Mouse (Mus musculus) adrenal gland, adult 2 months (tissue): ENCODE results near the gene Selenov. TPM values are rescaled to one million over a fixed set of nuclear protein-coding genes. Genes with fewer than 3 reads are reported as not detected.

Experiments
- polyA plus RNA-seq: library from polyadenylated mRNA; depleted of rRNA; stranded (reverse); fragments of >200 nt; gene quantifications from 2 replicates; pipeline ENCODE4 v1.2.3, GENCODE M21; 2012; rRNA removed
- total RNA-seq, 2 experiments: library from RNA; stranded (reverse); gene quantifications; 2 replicates each; pipeline ENCODE4 v1.2.3; 2021

Gene Selenov
- total and polyA plus RNA-seq, 3 experiments, result not detected

Other genes starting within 250 kb of the Selenov start
- gene Psmc4, start 241.1 kb downstream of the Selenov start, total RNA-seq, result 100 to 1,000 TPM; 174 to 178 TPM
- 89.5 and 89.9 TPM in 2 replicates for gene Psmc4, start 241.1 kb downstream of the Selenov start, polyA plus RNA-seq
- gene Fcgbp, start 219.9 kb downstream of the Selenov start, total RNA-seq, result not detected
- 0.04 and 0.07 TPM in 2 replicates for gene Fcgbp, start 219.9 kb downstream of the Selenov start, polyA plus RNA-seq
- gene 9530053A07Rik, start 161.7 kb downstream of the Selenov start, total RNA-seq, result not detected
- gene 9530053A07Rik, start 161.7 kb downstream of the Selenov start, polyA plus RNA-seq, result 0.01 TPM in 1 of 2 replicates, not detected in the other
- gene Fbl, start 121.5 kb downstream of the Selenov start, total RNA-seq, result 100 to 1,000 TPM in 1 of 2 experiments, 10 to 100 TPM in 1; 99.5 to 104 TPM
- 27.2 and 34.7 TPM in 2 replicates for gene Fbl, start 121.5 kb downstream of the Selenov start, polyA plus RNA-seq
- 10 to 100 TPM; 25.5 to 33.4 TPM for gene Dyrk1b, start 111.7 kb downstream of the Selenov start, total RNA-seq
- 104 and 107 TPM in 2 replicates for gene Dyrk1b, start 111.7 kb downstream of the Selenov start, polyA plus RNA-seq
- 10 to 100 TPM; 23.4 to 24.4 TPM for gene Eid2, start 23.3 kb downstream of the Selenov start, total RNA-seq
- 30.4 and 36.8 TPM in 2 replicates for gene Eid2, start 23.3 kb downstream of the Selenov start, polyA plus RNA-seq
- gene Eid2b, start 13.4 kb downstream of the Selenov start, total RNA-seq, result 10 to 100 TPM in 1 of 2 experiments, 1 to 10 TPM in 1; 9.1 to 17.6 TPM
- gene Eid2b, start 13.4 kb downstream of the Selenov start, polyA plus RNA-seq, result 44.8 and 49.6 TPM in 2 replicates
- under 1 TPM in 1 of 2 experiments, not detected in 1; 0.10 TPM for gene Dll3, start 11.1 kb upstream of the Selenov start, total RNA-seq
- gene Dll3, start 11.1 kb upstream of the Selenov start, polyA plus RNA-seq, result 0.16 and 0.29 TPM in 2 replicates
- 10 to 100 TPM; 66.6 to 99.9 TPM for gene Timm50, start 20.9 kb upstream of the Selenov start, total RNA-seq
- 90.5 and 101 TPM in 2 replicates for gene Timm50, start 20.9 kb upstream of the Selenov start, polyA plus RNA-seq
- gene Supt5, start 47.6 kb upstream of the Selenov start, total RNA-seq, result 100 to 1,000 TPM; 156 to 171 TPM
- 163 and 190 TPM in 2 replicates for gene Supt5, start 47.6 kb upstream of the Selenov start, polyA plus RNA-seq
- 1,000 to 10,000 TPM in 1 of 2 experiments, 100 to 1,000 TPM in 1; 895 to 1,085 TPM for gene Rps16, start 59.5 kb upstream of the Selenov start, total RNA-seq
- 555 and 709 TPM in 2 replicates for gene Rps16, start 59.5 kb upstream of the Selenov start, polyA plus RNA-seq
- gene Plekhg2, start 81.4 kb upstream of the Selenov start, total RNA-seq, result 10 to 100 TPM; 14.9 to 15.6 TPM
- 22.5 and 23.2 TPM in 2 replicates for gene Plekhg2, start 81.4 kb upstream of the Selenov start, polyA plus RNA-seq
- gene Zfp36, start 89.1 kb upstream of the Selenov start, total RNA-seq, result 10 to 100 TPM; 16.3 to 19.4 TPM
- 25.9 and 32.3 TPM in 2 replicates for gene Zfp36, start 89.1 kb upstream of the Selenov start, polyA plus RNA-seq
- 10 to 100 TPM; 39.6 to 49.7 TPM for gene Med29, start 101.5 kb upstream of the Selenov start, total RNA-seq
- gene Med29, start 101.5 kb upstream of the Selenov start, polyA plus RNA-seq, result 72.1 and 88.5 TPM in 2 replicates
- 100 to 1,000 TPM in 1 of 2 experiments, 10 to 100 TPM in 1; 73.4 to 104 TPM for gene Paf1, start 101.8 kb upstream of the Selenov start, total RNA-seq
- 323 and 399 TPM in 2 replicates for gene Paf1, start 101.8 kb upstream of the Selenov start, polyA plus RNA-seq
- 10 to 100 TPM in 1 of 2 experiments, 1 to 10 TPM in 1; 7.1 to 10.4 TPM for gene Gmfg, start 146.3 kb upstream of the Selenov start, total RNA-seq
- 0.58 and 0.89 TPM in 2 replicates for gene Gmfg, start 146.3 kb upstream of the Selenov start, polyA plus RNA-seq
- 10 to 100 TPM; 12.9 to 25.4 TPM for gene Lrfn1, start 160.8 kb upstream of the Selenov start, total RNA-seq
- 33.6 and 37.1 TPM in 2 replicates for gene Lrfn1, start 160.8 kb upstream of the Selenov start, polyA plus RNA-seq
- gene Ifnl2, start 219.3 kb upstream of the Selenov start, total RNA-seq, result not detected
- 0.33 and 1.00 TPM in 2 replicates for gene Ifnl2, start 219.3 kb upstream of the Selenov start, polyA plus RNA-seq
- not detected for gene Ifnl3, start 231.7 kb upstream of the Selenov start, total RNA-seq
- 0.48 and 0.59 TPM in 2 replicates for gene Ifnl3, start 231.7 kb upstream of the Selenov start, polyA plus RNA-seq
- not detected for gene Sycn, start 249.7 kb upstream of the Selenov start, total RNA-seq
- 0.44 and 0.48 TPM in 2 replicates for gene Sycn, start 249.7 kb upstream of the Selenov start, polyA plus RNA-seq